Mouse (Mus musculus) kidney, adult 8-10 months (tissue): ENCODE measurements at regions not wholly inside any gene's neighbourhood (a gene's known extent, or its start where the extent isn't known, plus 50 kb on each side); places are given as distances from the start of the nearest gene placed in this dataset.
A peak's percentile ranks its signal among the peaks of the same experiment; 100 is the strongest.

Experiments used
- DNase-seq, 2 experiments: peaks; one replicate each; pipeline ENCODE4 v3.0.0; 2022

DNA sequence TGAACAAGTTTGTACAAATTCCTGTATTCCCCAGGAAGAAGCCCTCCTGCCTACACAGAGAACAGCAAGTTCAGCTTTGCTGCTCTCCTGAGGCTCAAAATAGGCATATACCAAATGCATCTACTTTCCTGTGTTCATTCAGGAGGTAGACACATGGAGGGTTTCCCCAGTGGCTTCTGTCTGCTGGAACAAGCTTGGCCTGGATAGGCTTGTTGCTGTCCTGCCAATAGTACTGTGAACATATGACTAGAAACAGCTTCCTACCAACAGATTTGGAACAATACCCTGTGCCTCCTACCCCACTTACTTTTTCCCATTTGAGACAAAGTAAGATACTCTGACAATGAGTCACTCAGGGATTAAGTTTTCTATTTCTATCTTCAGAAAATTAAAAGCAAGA, 93.8 kb upstream of the Wdpcp start:
- no peak for DNase-seq

DNA sequence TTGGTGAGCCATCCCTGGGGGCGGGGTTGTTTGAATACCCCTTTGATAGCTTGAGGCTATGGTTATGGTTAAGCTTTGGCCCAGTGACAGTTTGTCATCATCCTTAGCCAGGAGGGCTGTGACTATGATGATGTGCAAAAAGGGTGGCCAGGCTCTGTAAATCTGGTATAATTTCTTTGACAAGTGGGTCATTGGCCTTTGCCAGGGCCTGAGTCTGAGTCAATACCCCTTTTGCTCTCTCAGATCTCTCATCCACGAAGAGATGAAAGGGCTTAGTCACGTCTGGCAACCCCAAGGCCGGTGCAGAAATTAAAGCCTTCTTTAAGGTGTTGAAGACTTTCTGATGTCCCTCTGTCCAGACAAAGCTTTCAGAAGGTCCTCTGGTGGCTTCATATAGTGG, 99.7 kb upstream of the Ugp2 start:
- no peak for DNase-seq

DNA sequence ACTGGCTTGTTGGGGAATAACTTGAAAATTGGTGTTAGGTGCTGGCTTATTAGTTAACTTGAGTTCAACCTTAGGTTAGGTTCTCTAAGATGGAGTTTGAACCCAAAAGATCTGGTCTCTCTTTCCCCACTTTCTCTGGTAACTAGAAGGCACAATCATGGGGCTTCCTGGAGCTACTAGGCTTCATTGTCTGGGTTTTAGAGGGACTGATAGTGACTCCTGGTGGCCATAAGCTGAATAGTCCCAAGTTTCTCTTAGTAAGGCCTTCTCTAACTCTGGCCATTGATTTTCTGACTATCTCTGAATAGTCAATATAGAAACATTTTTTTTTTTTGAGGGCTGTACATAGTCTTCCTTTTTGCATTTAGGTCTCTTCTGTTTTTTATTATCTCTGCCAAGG, 97.5 kb upstream of the Ugp2 start:
- peak; percentile 9 to 30 for DNase-seq

DNA sequence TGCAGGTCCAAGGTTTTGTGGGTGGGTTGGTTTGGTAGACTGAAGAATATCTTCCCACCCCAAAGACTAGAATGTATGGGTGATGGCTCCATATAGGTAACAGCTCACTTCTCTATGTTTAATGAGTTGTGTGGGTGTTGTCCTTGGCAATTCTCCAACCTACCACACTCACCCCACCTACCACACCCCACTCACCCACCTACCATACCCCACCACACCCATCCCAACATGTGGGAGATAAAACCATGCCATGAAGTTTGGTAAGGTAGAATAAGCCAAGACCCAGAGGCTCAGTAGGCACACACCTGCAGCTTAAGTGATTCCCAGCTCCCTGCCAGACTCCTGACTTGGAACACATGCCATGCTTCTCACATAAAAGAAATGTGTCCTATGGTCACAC, 89.0 kb upstream of the Ugp2 start:
- no peak for DNase-seq

DNA sequence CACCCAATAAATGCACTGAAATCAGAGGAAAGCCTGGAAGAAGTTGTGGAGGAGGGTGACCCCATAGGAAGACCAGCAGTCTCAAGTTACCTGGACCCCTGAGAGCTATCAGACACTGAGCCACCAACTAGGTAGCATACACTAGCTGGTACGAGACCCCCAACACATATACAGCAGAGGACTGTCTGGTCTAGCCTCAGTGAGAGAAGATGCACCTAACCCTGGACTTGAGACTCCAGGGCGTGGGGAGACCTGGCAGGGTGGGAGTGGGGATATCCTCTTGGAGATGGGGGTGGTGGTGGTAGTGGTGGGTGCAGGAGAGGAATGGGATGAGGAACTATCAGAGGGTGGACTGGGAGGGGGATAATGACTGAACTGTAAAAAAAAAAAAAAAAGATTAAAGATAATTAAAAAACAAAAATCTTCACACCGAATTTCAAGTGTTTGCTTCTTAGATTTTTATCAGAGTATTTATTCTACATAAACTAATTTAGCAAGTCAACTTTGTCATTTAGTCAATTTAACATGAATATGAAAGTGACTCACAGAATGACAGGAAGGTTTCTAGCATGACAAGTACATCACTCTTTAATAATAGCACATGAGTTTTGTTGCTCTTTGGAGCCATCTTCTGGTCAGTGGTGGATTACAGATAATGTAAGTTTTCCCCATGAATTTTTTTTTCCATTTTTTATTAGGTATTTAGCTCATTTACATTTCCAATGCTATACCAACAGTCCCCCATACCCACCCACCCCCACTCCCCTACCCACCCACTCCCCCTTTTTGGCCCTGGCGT, 82.5 kb upstream of the Ugp2 start:
- peak; percentile 14 to 27 for DNase-seq

DNA sequence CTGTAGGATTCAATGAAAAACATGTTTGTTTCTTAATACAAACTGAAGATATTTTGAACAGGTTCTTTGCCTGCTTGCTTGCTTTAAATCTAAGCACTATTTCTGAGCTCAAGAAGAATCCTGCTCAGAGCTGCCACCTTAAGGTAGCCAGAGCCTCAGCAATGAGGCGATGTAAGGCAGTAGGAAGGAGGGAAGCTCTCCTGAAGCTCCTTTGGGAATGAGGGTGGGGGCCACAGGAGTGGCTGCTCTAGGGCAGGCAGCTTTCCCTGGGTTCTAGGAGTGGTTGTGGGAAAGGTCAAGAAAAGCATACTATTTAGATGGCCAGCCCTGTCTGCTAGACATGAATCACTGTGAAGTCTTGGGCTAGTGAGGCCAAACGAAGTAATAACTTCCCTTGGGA, 62.7 kb upstream of the Ugp2 start:
- no peak for DNase-seq

DNA sequence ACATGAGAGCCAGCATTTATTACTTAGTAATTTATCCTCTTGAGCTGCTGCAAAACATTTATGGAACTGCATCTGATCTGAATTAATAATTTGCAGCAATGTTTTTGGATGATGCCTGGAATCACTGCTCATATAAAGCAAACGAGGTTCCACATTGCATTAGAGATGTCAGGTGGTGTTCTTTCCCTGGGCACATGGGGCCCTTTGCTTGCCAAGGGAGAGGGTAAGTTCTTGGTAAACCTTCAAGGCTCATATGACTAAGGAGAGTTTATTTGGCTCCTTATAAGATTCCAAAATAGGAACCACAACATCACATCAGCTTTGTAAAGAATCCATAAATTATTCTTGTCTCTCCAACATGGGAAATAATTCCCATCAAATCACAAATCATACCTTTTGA, 59.0 kb upstream of the Ugp2 start:
- no peak for DNase-seq

DNA sequence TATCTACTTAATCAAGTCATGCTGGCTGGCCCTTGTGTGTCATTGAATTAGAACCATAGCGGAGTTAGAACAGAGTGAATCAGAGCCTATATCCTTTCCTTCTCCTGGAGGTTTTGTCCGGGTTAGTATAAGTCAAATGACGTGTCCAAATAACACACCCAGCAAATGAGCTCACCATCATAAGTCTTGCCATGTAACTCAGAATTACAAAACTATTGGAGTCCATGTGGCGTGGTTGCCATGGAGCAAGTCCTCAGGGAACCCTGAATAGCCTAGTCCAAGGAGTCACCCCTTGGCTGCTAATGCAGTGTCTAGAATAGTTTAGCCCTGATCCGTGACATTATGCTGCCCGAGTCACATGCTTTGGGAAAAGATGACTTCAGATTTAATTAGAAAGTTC, 57.7 kb upstream of the Ugp2 start:
- peak; percentile 55 to 76 for DNase-seq

DNA sequence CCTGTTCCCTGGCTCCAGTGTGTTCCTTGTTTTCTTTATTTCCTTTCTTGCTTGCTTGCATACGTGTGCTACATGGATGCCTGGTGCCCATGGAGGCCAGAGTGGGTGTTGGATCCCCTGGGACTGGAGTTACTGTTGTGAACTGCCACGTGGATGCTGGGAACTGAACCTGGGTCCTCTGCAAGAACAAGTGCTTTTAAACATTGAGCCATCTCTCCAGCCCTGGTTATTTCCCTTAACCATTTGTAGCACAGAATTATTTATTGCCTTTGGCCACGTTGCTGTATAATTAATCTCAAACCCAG, 57.0 kb upstream of the Ugp2 start:
- peak in 1 of 2 experiments; percentile 8 for DNase-seq

DNA sequence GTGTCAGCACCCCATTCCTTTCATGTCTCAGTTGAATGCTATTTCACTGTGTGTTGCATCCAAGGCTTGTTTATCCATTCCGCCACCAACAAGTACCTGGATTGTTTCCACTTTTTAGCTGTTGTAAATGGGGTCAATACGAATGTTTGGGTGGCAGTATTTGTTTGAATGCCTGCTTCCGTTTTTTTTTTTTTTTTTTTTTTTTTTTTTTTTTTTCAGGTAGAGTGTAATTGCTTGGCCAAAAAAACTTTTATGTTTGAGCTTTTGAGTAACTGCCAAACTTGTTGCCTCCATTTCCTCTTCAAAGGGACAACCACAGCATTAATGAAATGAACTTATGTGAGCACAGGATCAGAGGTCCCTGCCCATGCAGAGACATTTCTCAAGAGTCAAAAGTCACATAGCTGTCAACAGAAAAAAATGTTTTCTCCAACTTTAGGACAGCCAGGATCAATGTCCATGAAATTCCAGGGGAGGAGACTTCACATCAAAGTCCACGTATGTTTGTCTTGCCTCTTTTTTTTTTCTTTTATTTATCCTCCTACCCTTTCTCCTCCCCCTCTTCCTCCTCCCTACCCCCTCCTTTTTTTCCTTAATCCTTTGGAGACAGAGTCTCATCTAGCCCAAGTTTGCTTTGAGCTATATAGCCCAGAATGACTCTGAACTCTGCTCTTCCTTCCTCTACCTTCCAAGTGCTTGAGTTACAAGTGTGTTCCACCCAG, 56.5 kb upstream of the Ugp2 start:
- peak; percentile 48 to 84 for DNase-seq

DNA sequence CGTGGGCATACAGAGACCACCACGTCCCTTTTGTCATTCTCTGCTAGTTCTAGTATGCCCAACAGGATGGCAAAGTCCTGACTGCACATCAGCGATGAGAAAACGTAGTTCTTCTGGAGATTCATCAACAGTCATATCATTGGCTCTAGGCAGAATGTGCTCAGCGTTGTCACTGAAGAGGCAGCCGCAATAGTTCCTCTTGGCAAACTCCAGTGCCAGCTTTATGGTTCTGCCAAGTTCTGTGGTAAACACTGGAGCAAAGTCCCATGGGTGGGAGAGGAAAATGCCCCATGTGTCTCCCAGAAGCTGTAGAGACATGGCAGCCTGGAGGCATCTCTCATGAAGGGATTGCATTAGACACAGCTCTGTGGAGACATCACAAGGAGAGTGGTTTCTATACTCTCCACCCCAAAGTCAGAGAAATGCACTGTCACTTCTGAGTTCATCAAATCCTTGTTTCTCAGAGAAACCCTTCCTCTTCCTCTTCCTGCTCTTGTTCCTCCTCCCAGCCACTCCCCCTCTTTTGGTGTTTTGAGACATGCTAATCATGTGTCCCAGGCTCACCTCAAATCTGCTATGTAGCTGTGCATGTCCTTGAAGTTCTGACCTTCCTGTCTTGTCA, 54.6 kb upstream of the Ugp2 start:
- DNase-seq: peak; percentile 26 to 39

DNA sequence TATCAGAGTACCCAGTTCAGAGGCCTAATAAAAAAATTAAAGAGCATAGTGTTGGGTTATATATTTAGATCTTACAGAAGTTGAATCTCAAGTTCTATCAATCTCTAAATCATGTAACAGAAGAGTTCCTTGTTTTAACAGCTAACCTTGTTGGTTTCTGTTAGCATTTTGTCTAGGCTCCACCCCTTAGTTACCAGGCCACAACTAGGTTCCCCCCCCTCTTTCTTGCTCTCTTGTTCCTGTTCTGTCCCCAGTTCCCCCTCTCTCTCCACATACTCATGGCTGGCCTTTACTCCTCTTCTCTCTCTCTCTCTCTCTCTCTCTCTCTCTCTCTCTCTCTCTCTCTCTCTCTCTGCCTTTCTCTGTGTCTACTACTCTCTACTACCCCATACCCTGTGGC, 53.3 kb upstream of the Ugp2 start:
- DNase-seq: no peak

DNA sequence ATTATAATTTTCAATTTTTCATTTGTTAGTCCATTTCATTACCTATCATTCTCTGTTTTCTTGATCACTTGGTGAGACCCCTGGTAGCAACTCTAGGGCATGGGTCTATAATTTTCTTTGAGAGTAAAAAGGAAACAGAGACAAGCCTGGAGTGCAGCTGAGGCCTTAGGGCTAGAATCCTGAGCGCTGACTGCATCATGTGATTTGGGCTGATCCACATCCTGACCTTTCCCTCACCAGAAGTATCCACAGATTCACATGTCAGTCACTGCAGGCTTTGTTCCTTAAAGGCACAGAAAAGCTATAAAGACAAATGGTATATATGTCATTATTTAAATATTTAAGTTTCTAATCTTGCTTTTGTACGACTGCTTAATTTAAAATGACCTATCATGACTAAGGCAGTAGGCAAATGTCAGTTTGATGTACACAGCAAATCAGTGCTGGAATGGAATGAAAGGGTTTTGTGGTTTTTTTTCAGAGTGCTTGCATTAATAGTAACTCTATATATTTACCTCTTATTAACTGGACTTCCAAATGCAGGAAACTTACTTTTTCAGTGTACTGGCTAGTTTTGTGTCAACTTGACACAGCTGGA, 51.4 kb upstream of the Ugp2 start:
- peak in 1 of 2 experiments; percentile 14 for DNase-seq
